Mouse (Mus musculus): ENCODE measurements at regions not wholly inside any gene's neighbourhood (a gene's known extent, or its start where the extent isn't known, plus 50 kb on each side); places are given as distances from the start of the nearest gene placed in this dataset.
"Not testable (repeated sequence)": the region's sequence is repeated elsewhere in the genome, so short reads cannot be mapped to it uniquely, and the experiment has no call there.

GRCm38 (mm10) chr9:104398484-104398883 is 60.9 kb upstream of the Acpp start:
- not testable (repeated sequence) for DNase-seq (ENCODE audit: low read depth, low spot score)

DNA sequence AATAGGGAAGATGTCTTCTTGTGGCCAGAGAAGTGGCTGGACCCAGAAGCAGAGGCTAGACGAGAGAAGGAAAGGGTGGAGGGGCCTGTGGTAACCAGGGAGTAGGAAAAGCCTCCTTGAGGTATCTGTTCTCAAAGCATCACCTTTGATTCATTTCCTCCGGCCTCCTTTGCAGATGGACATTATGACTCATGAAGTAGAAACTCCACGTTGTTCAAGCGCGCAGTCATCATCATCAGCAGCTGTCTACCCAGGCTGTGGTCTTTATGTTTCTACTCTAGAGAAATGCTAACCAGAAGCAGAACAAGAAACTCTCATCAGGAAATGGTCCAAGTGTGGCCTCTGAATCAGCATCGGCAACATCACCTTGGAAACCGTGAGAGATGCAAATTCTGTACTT is 50.3 kb upstream of the Acpp start:
- DNase-seq (ENCODE audit: low read depth, low spot score): no peak
